Mouse (Mus musculus) liver, adult 10 weeks (tissue): ENCODE data around the gene Borcs6. TPM values are rescaled to one million over a fixed set of nuclear protein-coding genes. Genes with fewer than 3 reads are reported as not detected.

Experiments
- polyA plus RNA-seq: library from polyadenylated mRNA; stranded (reverse); fragments of 350-450 nt; fragmentation: Illumina TruSeq; extraction: RNeasy Lipid Tissue Mini Kit (QIAGEN cat#74804); gene quantifications from one replicate; pipeline ENCODE4 v1.2.3, GENCODE M21; 2014; ENCODE audit warnings: low read depth, low replicate concordance

Borcs6 gene
- polyA plus RNA-seq = 1.4 TPM

DNA sequence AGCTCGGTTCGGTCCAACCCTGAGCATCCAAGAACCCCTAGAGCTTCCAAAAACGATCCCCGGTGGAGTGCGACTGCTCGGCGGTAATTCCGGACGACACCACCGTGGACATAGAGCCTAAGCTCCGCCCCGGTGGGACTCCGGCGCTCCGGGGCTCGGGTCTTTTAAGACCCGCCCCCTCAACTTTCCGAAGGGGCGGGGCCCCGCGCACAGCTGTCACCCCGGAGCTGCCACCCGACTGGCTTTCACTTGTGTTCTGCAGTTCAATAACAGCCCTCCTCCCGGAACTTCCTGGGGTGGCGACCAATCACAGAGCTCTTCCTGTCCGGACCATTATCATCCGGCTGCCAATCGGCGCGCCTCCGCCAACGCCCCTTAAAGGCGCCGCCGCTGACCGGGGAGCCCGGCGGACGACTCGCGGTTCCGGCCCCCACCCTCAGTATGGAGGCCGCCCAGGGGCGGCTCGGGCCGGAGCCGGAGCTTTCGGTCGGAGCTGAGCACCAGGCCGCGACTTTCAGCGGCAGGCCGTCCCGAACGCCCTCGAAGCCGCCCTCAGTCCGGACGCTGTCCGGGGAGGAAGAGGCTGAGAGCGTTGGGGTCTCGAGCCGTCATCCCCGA lies at the start of gene Borcs6:
Borcs6 (plus strand) TSS at position 361 of the 618 bp plus-strand sequence.

GRCm38 (mm10) chr11:69015644-69016441 lies 43.7 kb upstream of the Borcs6 start, which contains the start of gene Ctc1:
Gene Ctc1 (plus strand): TSS chr11:69015911.

GRCm38 (mm10) chr11:69045531-69046394 lies 13.8 kb upstream of the Borcs6 start, which contains the start of gene Aurkb:
Gene Aurkb (plus strand): TSS chr11:69045647.

DNA sequence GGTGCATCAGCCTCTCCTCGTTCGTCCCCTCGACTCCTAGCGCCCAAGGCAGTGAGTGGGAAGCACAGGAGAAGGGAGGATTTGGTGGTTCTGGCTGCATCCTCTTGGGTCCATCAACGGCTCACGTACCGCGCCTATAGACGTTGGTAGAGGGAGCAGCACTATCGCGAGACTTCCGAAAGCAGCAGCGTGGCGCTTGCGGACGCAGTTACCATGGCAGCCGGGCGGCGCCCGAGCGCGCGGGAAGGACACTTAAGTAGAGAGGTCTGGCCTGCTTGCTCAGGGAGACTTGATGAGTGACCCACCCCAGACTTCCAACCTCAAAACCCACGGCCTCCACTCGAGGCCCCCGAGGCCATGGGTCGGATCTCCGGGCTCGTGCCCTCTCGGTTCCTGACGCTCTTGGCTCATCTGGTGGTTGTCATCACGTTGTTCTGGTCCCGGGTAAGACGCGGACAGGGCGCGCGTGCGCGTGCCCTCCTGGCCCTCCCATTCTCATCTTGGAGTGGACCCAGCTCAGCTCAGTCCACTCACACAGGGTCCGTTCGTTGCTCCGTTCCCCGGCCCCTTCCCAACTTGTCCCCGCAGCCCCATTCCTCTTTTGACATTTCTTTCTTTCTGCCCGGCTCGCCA lies 11.2 kb downstream of the Borcs6 start, which contains the start of gene Tmem107:
Tmem107 (plus strand) TSS at position 217 of the 633 bp plus-strand sequence.

GRCm38 (mm10) chr11:69088103-69088855 lies 28.8 kb downstream of the Borcs6 start, which contains the start of gene Vamp2:
Gene Vamp2 (plus strand): TSS chr11:69088490.

GRCm38 (mm10) chr11:69094697-69095429 lies 35.3 kb downstream of the Borcs6 start, which contains the start of gene Per1:
Gene Per1 (plus strand): TSS chr11:69095217.

Other genes starting within 250 kb of the Borcs6 start
- gene Ndel1, start 187.9 kb upstream of the Borcs6 start, polyA plus RNA-seq = 58.9 TPM
- not detected for gene Rnf222, start 171.2 kb upstream of the Borcs6 start, polyA plus RNA-seq
- 134 TPM for gene Rpl26, start 158.1 kb upstream of the Borcs6 start, polyA plus RNA-seq
- not detected for gene Odf4, start 132.6 kb upstream of the Borcs6 start, polyA plus RNA-seq
- 2.5 TPM for gene Arhgef15, start 102.2 kb upstream of the Borcs6 start, polyA plus RNA-seq
- 1.6 TPM for gene Slc25a35, start 91.6 kb upstream of the Borcs6 start, polyA plus RNA-seq
- 1.5 TPM for gene Rangrf, start 84.5 kb upstream of the Borcs6 start, polyA plus RNA-seq
- 2.6 TPM for gene Pfas, start 51.3 kb upstream of the Borcs6 start, polyA plus RNA-seq
- gene Ctc1, start 43.8 kb upstream of the Borcs6 start, polyA plus RNA-seq = 1.1 TPM
- gene Aurkb, start 14.1 kb upstream of the Borcs6 start, polyA plus RNA-seq = not detected
- 0.61 TPM for gene Tmem107, start 11.1 kb downstream of the Borcs6 start, polyA plus RNA-seq
- gene Vamp2, start 28.8 kb downstream of the Borcs6 start, polyA plus RNA-seq = 23.6 TPM
- 0.16 TPM for gene Per1, start 35.5 kb downstream of the Borcs6 start, polyA plus RNA-seq
- gene Hes7, start 60.7 kb downstream of the Borcs6 start, polyA plus RNA-seq = not detected
- not detected for gene 9130213A22Rik, start 62.9 kb downstream of the Borcs6 start, polyA plus RNA-seq
- not detected for gene Aloxe3, start 66.2 kb downstream of the Borcs6 start, polyA plus RNA-seq
- gene Alox12b, start 97.3 kb downstream of the Borcs6 start, polyA plus RNA-seq = not detected
- not detected for gene Alox8, start 138.1 kb downstream of the Borcs6 start, polyA plus RNA-seq
- gene Gucy2e, start 177.3 kb downstream of the Borcs6 start, polyA plus RNA-seq = not detected